Mouse (Mus musculus) macrophage (primary cell): Measurements from ENCODE around the gene Dnah2. TPM values are rescaled to one million over a fixed set of nuclear protein-coding genes. Genes with fewer than 3 reads are reported as not detected.

Source experiments
- H3K27ac ChIP-seq: fragments of 350-480 bp; formaldehyde crosslinking; 2 replicates; pipeline ENCODE4 v1.9.0; 2021
- H3K36me3 ChIP-seq: fragments of 350-480 bp; formaldehyde crosslinking; 2 replicates; pipeline ENCODE4 v1.9.0; 2021; ENCODE audit errors: inconsistent target
- H3K4me3 ChIP-seq: fragments of 350-480 bp; formaldehyde crosslinking; 2 replicates; pipeline ENCODE4 v1.9.0; 2021; ENCODE audit errors: inconsistent target
- H3K79me2 ChIP-seq: fragments of 350-480 bp; formaldehyde crosslinking; 2 replicates; pipeline ENCODE4 v1.9.0; 2021; ENCODE audit errors: inconsistent target
- WGBS: methylation state at CpG from one replicate; pipeline ENCODE4 v1.1.7; 2026; ENCODE audit warnings: inconsistent platforms; ENCODE audit not compliant: missing documents; 5-methylcytosine and 5-hydroxymethylcytosine counted together
- polyA plus RNA-seq: library from polyadenylated mRNA; stranded (reverse); fragments of 250-400 nt; gene quantifications from 3 replicates; pipeline ENCODE4 v1.2.4, GENCODE M21; 2018; ENCODE audit warnings: inconsistent platforms
- total RNA-seq, 78 experiments: library from RNA; depleted of rRNA; stranded (reverse); fragments of 250-400 nt; gene quantifications; 1 replicate in 9 of 78; 2 replicates in 24 of 78; 3 replicates in 43 of 78; 4 replicates in 2 of 78; pipeline ENCODE4 v1.2.4; 2018; ENCODE audit warnings: inconsistent platforms in 56 of 78

Gene Dnah2
- total RNA-seq (2018; cell fraction: chromatin; rRNA removed) = 1 to 10 TPM in 10 of 26 experiments, under 1 TPM in 15, not detected in 1; 0.07 to 2.1 (median 0.74) TPM
- 1 to 10 TPM in 19 of 26 experiments, under 1 TPM in 7; 0.57 to 2.2 (median 1.4) TPM for total RNA-seq (2018; cell fraction: cytosol; rRNA removed)
- 1 to 10 TPM in 10 of 26 experiments, under 1 TPM in 16; 0.10 to 3.0 (median 0.83) TPM for total RNA-seq (2018; cell fraction: nucleus; rRNA removed)
- polyA plus RNA-seq = 0.32 to 3.0 TPM (median 1.5 TPM) in 3 replicates

DNA sequence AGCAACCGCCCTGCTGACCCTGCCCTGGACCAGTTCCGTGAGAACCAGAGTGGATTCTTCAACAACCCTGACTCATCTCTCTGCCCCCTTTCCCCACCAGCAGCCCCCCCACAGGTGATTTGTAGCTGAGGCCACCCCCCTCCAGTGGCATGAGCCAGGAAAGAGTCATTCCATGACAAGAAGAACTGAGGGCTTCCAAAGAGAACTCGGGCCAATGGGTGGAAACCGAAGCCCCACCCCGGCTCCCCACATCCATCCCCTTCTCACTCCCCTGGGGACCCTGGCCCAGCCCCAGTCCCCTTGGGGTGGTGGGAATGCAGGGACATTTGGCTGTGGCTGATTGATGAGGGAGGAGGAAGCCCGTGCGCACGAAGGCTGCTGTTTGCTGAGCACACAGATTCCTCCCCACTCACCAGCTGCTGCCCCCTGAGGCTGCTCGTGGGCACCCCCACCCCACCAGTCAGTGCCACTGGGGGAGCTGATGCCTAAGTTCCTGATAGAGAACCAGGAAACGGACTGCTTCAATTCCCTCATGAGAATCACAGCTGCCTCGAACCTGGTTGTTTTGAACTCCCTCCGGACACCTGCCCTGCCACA is at the start of gene Dnah2:
Gene Dnah2, minus strand, starts transcription at position 51 of the 597 bp plus-strand sequence.
- no peaks in the 10 kb centered on the region for H3K79me2 ChIP-seq
- H3K27ac ChIP-seq = no peak within 1 kb of the TSS
- 61% methylated on average over 11 of the region's 12 CpGs for WGBS
- H3K4me3 ChIP-seq = no peak within 1 kb of the TSS
- no peaks in the 10 kb centered on the region for H3K36me3 ChIP-seq

- 97% methylated on average over 6 of the region's 6 CpGs for WGBS
- Histone ChIP-seq H3K4me3 (no peak overlapping the region), H3K79me2 (no peaks in the 10 kb centered on the region), H3K36me3 (peaks cover 24% of the 10 kb centered on the region), H3K27ac (no peak overlapping the region)
Measured at GRCm38 (mm10) chr11:69594853-69595252, 45.9 kb upstream of the Dnah2 start.

DNA sequence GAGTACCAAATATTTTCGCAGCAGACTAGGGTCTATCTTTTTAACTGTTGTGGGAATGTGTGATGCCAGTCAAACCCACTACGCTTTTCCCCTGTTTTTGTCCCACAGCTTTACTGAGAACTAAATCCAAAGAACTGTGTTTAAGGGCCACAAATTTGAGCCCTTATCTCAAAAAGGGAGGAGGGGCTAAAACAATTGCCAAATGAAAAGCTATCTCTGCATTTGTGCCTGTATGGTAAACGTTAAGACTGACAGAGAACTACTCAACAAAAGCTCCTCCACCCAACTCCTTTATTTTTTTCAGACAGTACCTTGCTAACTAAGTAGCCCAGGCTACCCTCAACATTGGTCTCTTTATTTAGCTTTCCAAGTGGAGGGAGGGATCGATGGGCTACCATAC is 43.9 kb upstream of the Dnah2 start:
- Histone ChIP-seq H3K4me3 (no peak overlapping the region), H3K36me3 (peaks cover 45% of the 10 kb centered on the region), H3K27ac (no peak overlapping the region), H3K79me2 (no peaks in the 10 kb centered on the region)
- 83% methylated on average over 4 of the region's 4 CpGs for WGBS

DNA sequence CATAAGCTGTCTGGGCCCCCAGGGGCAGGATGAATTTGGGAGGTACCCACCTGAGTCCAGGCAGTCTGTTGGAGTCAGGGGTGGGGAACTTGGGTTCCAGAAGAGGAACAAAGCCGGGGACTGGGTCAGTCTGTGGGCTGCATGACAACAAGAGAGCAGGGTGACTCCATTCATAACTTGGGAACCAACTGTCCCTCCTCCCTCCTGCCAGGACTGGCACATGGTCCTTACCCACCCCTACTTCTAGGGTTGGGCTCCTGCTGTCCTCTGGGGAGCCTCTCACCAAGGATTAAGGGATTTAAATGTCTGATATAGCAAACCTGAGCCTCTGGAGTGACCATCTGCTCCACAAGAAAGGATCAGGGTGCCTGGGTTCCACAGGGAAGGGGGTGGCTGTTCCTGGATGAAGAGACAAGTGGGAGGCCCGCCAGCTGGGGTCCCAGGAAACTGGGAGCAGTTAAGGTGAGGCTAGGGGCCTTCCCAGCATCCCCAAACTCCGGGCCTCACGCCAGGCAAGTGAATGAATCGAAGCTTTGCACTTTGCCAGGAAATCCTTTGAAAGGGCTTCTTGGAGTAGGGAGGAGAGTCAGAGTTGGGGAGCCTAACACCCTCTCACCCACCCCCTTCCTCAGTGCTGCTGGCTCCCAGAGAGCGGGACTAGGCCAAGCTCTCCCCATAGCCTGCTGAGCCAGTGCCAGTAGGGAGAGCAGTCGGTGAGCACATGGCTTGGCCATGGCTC is 43.2 kb upstream of the Dnah2 start:
- no peak overlapping the region for H3K4me3 ChIP-seq
- H3K36me3 ChIP-seq = peaks cover 52% of the 10 kb centered on the region
- H3K27ac ChIP-seq = no peak overlapping the region
- no peaks in the 10 kb centered on the region for H3K79me2 ChIP-seq
- WGBS = 85% methylated on average over 7 of the region's 7 CpGs

- peaks cover 53% of the 10 kb centered on the region for H3K36me3 ChIP-seq
- H3K79me2 ChIP-seq = peaks cover 3% of the 10 kb centered on the region
- 100% methylated on average over 3 of the region's 3 CpGs for WGBS
Measured at GRCm38 (mm10) chr11:69591424-69591823, 42.5 kb upstream of the Dnah2 start.

DNA sequence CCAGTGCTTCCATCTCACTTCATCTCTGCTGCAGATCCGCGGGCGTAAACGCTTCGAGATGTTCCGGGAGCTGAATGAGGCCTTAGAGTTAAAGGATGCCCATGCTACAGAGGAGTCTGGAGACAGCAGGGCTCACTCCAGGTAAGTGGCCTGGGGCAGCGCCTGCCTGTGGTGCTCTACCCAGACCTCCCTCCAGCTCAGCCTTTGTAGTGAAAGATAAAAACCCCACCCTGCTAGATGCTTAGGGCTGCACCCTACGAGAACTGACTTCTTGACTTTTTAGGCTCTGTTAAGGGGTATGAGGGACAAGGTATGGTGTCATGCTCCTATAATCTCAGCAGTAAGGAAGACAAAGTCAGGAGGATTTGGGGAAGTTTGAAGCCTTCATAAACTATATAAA is 41.7 kb upstream of the Dnah2 start:
- peaks cover 53% of the 10 kb centered on the region for H3K36me3 ChIP-seq
- H3K4me3 ChIP-seq = no peak overlapping the region
- no peak overlapping the region for H3K27ac ChIP-seq
- peaks cover 10% of the 10 kb centered on the region for H3K79me2 ChIP-seq
- 100% methylated on average over 5 of the region's 8 CpGs for WGBS

More at GRCm38 (mm10) chr11:69591424-69591823, 42.5 kb upstream of the Dnah2 start:
- H3K4me3 ChIP-seq = no peak overlapping the region
- no peak overlapping the region for H3K27ac ChIP-seq

GRCm38 (mm10) chr11:69589207-69589834 is 40.4 kb upstream of the Dnah2 start:
- Histone ChIP-seq H3K4me3 (no peak overlapping the region), H3K36me3 (peaks cover 53% of the 10 kb centered on the region), H3K27ac (no peak overlapping the region), H3K79me2 (peaks cover 23% of the 10 kb centered on the region)
- WGBS = 91% methylated on average over 22 of the region's 22 CpGs

DNA sequence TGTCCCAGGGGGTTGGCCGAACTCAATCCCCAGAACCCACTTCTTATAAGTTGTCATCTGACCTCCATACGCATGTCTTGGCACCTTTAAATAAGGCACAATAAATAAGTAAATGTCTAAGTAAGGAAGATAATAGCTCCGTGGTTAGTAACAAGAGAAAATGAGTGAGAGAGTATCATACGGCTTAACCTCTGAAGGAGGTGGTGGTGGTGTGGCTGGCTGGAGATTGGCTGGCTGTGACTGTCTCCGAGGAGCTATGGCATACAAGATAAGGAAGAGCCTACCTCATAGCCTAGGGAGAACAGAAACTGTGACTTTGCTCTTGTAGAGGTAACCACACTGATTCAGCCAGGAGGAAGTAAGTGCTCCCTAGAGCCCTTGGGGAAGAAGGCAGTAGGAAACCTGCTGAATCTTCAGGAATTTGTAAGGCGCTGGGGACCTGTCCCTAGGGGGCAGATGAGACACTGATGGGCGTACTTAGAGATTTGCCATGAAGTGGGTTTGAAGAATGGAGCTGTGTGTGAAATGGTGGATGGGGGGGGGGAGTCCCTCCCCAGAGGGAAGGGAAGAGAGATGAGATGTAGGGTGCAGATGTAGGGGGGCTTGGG is 36.9 kb upstream of the Dnah2 start:
- Histone ChIP-seq H3K4me3 (no peak overlapping the region), H3K36me3 (peaks cover 38% of the 10 kb centered on the region), H3K27ac (0 out of 2 replicates have a peak overlapping the region, but pooled peaks have one; percentile 0), H3K79me2 (peaks cover 53% of the 10 kb centered on the region)
- 31% methylated on average over 6 of the region's 7 CpGs for WGBS

DNA sequence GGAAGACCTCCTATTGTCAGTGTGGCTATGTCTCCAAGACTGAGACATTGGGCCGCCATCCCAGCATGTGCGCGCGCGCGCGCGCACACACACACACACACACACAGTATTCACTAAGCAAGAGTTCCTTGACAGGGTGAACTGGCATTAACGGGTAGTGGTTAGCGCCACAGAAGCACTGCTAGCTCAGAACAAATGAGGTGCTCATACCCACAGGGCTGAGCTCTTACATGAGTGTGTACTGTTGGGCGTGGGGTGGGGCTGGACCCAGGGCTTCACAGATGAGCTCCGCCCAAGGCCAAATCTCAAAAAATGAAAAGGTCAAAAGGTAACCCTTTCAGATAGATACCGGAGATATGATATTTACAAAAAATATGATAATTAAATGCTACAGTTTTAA is 36.0 kb upstream of the Dnah2 start:
- WGBS = 96% methylated on average over 13 of the region's 13 CpGs
- peaks cover 61% of the 10 kb centered on the region for H3K79me2 ChIP-seq
- peaks cover 29% of the 10 kb centered on the region for H3K36me3 ChIP-seq
- no peak overlapping the region for H3K4me3 ChIP-seq
- no peak overlapping the region for H3K27ac ChIP-seq

DNA sequence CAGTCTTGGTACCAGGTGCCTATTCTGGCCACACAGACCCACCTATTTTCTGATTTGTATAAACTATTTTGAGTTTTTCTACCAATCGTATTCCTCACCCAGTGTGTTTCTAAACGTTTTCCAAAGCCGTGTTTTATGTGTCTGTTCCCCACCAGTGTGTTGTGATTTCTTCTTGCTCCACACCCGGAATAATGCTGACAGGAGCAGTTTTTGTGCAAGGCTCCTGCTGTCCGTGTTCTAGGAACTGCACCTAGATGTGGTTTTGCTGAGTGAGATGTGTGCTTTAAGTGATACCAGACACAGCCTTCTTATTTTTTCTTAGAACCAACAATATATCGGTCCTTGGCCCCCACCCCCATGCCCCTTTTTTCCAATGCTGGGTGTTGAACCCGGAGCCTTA is 35.1 kb upstream of the Dnah2 start:
- H3K27ac ChIP-seq = no peak overlapping the region
- WGBS = 94% methylated on average over 7 of the region's 7 CpGs
- H3K36me3 ChIP-seq = peaks cover 20% of the 10 kb centered on the region
- H3K79me2 ChIP-seq = peaks cover 61% of the 10 kb centered on the region
- no peak overlapping the region for H3K4me3 ChIP-seq

GRCm38 (mm10) chr11:69582230-69582805 is 33.4 kb upstream of the Dnah2 start:
- peaks cover 3% of the 10 kb centered on the region; the same call in 1 of the 2 replicates for H3K36me3 ChIP-seq
- peaks cover 76% of the 10 kb centered on the region for H3K79me2 ChIP-seq
- H3K27ac ChIP-seq = no peak overlapping the region; the same call in 1 of the 2 replicates
- peak overlapping the region; percentile 93 for H3K4me3 ChIP-seq
- 71% methylated on average over 9 of the region's 9 CpGs for WGBS

- Histone ChIP-seq H3K79me2 (peaks cover 81% of the 10 kb centered on the region), H3K36me3 (no peaks in the 10 kb centered on the region), H3K27ac (peak overlapping the region; percentile 93), H3K4me3 (peak overlapping the region; percentile 93)
- 1% methylated on average over 8 of the region's 8 CpGs for WGBS
Measured at GRCm38 (mm10) chr11:69581814-69582213, 32.9 kb upstream of the Dnah2 start.

- H3K36me3 ChIP-seq = no peaks in the 10 kb centered on the region
- peak overlapping the region; percentile 93 for H3K27ac ChIP-seq
- under 1% methylated on average over 33 of the region's 36 CpGs for WGBS
- H3K4me3 ChIP-seq = peak overlapping the region; percentile 93
- peaks cover 77% of the 10 kb centered on the region for H3K79me2 ChIP-seq
Measured at GRCm38 (mm10) chr11:69581147-69581688, 32.3 kb upstream of the Dnah2 start.
